ENCODE assay signal across 7 mouse cellular contexts in the genomic region with DNA sequence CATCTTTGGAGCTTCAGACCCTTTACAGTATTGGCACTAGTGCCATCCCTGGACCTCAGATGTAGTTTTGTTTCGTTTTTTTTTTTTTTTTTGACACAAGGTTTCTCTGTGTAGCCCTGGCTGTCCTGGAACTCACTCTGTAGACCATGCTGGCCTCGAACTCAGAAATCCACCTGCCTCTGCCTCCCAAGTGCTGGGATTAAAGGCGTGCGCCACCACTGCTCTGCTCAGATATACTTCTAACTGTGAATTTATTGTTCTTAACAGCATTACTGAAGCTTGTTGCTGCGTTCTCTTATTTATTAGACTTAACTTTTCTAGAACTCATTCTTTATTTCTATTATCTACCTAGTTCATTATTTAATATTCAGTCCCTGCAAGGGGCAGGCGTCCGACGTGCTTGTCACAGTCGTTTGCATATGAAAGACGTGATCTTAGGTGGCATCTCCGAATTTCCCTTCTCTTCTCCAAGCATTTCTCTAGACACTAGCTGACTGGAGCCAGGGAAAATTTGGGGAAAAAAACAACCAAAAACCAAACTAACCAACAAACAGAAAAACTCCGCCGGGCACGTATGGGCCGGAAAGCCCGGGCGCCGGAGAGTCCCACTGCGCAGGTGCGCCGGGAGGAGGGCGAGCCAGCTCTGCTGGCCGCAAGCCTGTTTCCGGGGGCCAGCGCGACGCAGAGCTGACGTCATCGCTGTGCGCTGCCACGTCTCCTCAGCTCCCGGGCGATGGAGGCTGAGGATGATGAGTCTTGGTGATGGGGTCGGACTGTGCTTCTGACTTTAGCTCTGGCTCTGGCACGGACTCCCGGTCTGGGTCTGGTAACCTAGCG. TPM values are rescaled to one million over a fixed set of nuclear protein-coding genes. Genes with fewer than 3 reads are reported as not detected.
A peak's percentile ranks its signal among the peaks of the same experiment; 100 is the strongest.
DNase-seq lines count a peak whose midpoint lies in the region; ATAC-seq lines count a peak whose summit lies in the region.

No protein-coding gene starts in this region.

- H3K4me2 ChIP-seq in limb, embryonic 11.5 days (ENCODE audit: low read depth, severe bottlenecking) = peak overlapping the region; percentile 55
- H3K4me2 ChIP-seq in midbrain, embryonic 14.5 days (ENCODE audit: low read length) = peak overlapping the region; percentile 82

- peaks cover 9% of the 10 kb centered on the region for H3K4me1 ChIP-seq in embryonic facial prominence, embryonic 10.5 days
- no peaks in the 10 kb centered on the region for H3K4me1 ChIP-seq in limb, embryonic 11.5 days (ENCODE audit: control insufficient read depth, insufficient read depth, low read length)
- H3K4me1 ChIP-seq in midbrain, embryonic 14.5 days (ENCODE audit: control insufficient read depth, insufficient read depth, low read length) = peaks cover 8% of the 10 kb centered on the region

- WGBS in embryonic facial prominence, embryonic 10.5 days = 8% methylated on average over 37 of the region's 37 CpGs
- 9% methylated on average over 37 of the region's 37 CpGs for WGBS in limb, embryonic 11.5 days
- 7% methylated on average over 37 of the region's 37 CpGs for WGBS in midbrain, embryonic 14.5 days

- DNase-seq in adrenal gland, postnatal 10 days = peak; percentile 98
- DNase-seq in embryonic facial prominence, embryonic 10.5 days (ENCODE audit: low spot score) = peak; percentile 95
- DNase-seq in heart, adult 11 months = peak; percentile 99
- DNase-seq in kidney, adult 18-20 months = peak; percentile 96
- DNase-seq in limb, embryonic 11.5 days (ENCODE audit: low spot score) = peak; percentile 97
- peak; percentile 99 for DNase-seq in midbrain, embryonic 14.5 days
- peak; percentile 88 to 93 for DNase-seq in spleen, adult 18-20 months

- H3K36me3 ChIP-seq in embryonic facial prominence, embryonic 10.5 days (replicated peaks) = peaks cover 32% of the 10 kb centered on the region
- peaks cover 2% of the 10 kb centered on the region; the same call in 1 of the 2 replicates for H3K36me3 ChIP-seq in limb, embryonic 11.5 days (ENCODE audit: control insufficient read depth, insufficient read depth, low read length)
- peaks cover 14% of the 10 kb centered on the region for H3K36me3 ChIP-seq in midbrain, embryonic 14.5 days (ENCODE audit: control insufficient read depth, insufficient read depth, low read length)

- H3K27ac ChIP-seq in embryonic facial prominence, embryonic 10.5 days (replicated peaks) = peak overlapping the region; percentile 93
- H3K27ac ChIP-seq in limb, embryonic 11.5 days (replicated peaks; ENCODE audit: low read depth, low read length) = peak overlapping the region; percentile 47; the same call in 1 of the 2 replicates
- H3K27ac ChIP-seq in midbrain, embryonic 14.5 days (replicated peaks; ENCODE audit: low read depth, low read length) = peak overlapping the region; percentile 74

- ATAC-seq in limb, embryonic 11.5 days (ENCODE audit: insufficient number of reproducible peaks, low FRiP score, low TSS enrichment, low read depth) = peak; percentile 97
- peak; percentile 96 for ATAC-seq in midbrain, embryonic 14.5 days (ENCODE audit: low FRiP score, low TSS enrichment)

- peak overlapping the region; percentile 94 for H3K4me3 ChIP-seq in embryonic facial prominence, embryonic 10.5 days
- H3K4me3 ChIP-seq in limb, embryonic 11.5 days (ENCODE audit: low read depth, low read length) = peak overlapping the region; percentile 96
- peak overlapping the region; percentile 82 for H3K4me3 ChIP-seq in midbrain, embryonic 14.5 days (replicated peaks; ENCODE audit: low read depth, low read length)

- peaks cover 19% of the 10 kb centered on the region; the same call in 1 of the 2 replicates for H3K27me3 ChIP-seq in embryonic facial prominence, embryonic 10.5 days (replicated peaks; ENCODE audit: low read depth, poor library complexity, severe bottlenecking)
- H3K27me3 ChIP-seq in limb, embryonic 11.5 days (ENCODE audit: control insufficient read depth, insufficient read depth, low read length) = no peaks in the 10 kb centered on the region
- peaks cover 5% of the 10 kb centered on the region; the same call in 1 of the 2 replicates for H3K27me3 ChIP-seq in midbrain, embryonic 14.5 days (ENCODE audit: control insufficient read depth, insufficient read depth, low read length)

- peak overlapping the region; percentile 96 for H3K9ac ChIP-seq in limb, embryonic 11.5 days (ENCODE audit: low read length)
- H3K9ac ChIP-seq in midbrain, embryonic 14.5 days (replicated peaks; ENCODE audit: low read length) = peak overlapping the region; percentile 82

- no peaks in the 10 kb centered on the region for H3K9me3 ChIP-seq in embryonic facial prominence, embryonic 10.5 days
- H3K9me3 ChIP-seq in limb, embryonic 11.5 days (ENCODE audit: control insufficient read depth, low read length) = no peaks in the 10 kb centered on the region
- H3K9me3 ChIP-seq in midbrain, embryonic 14.5 days (ENCODE audit: control insufficient read depth, low read length) = no peaks in the 10 kb centered on the region

RNA-seq across cellular contexts. Expression of a gene that starts 3.9 kb away (rescaled TPM):
- 10 to 100 TPM; 57.2 to 60.1 TPM for total RNA-seq in adrenal gland, postnatal 10 days (2021)
- 96.2 and 114 TPM in 2 replicates for polyA plus RNA-seq in embryonic facial prominence, embryonic 10.5 days (2016; fragmentation: Nextera tagmentation; extraction: Ambion mirVana)
- polyA plus RNA-seq in limb, embryonic 11.5 days (2014; fragmentation: Nextera tagmentation; extraction: Ambion mirVana) = 131 and 135 TPM in 2 replicates
- 35.6 and 38.6 TPM in 2 replicates for polyA plus RNA-seq in midbrain, embryonic 14.5 days (2014; fragmentation: Nextera tagmentation; extraction: Ambion mirVana)

RNA-seq across cellular contexts. Expression of a gene that starts 12.3 kb away (rescaled TPM):
- 10 to 100 TPM; 20.4 to 25.6 TPM for total RNA-seq in adrenal gland, postnatal 10 days (2021)
- 72.6 and 76.9 TPM in 2 replicates for polyA plus RNA-seq in embryonic facial prominence, embryonic 10.5 days (2016; fragmentation: Nextera tagmentation; extraction: Ambion mirVana)
- 72.9 and 78.9 TPM in 2 replicates for polyA plus RNA-seq in limb, embryonic 11.5 days (2014; fragmentation: Nextera tagmentation; extraction: Ambion mirVana)
- polyA plus RNA-seq in midbrain, embryonic 14.5 days (2014; fragmentation: Nextera tagmentation; extraction: Ambion mirVana) = 49.0 and 62.8 TPM in 2 replicates

RNA-seq across cellular contexts. Expression of a gene that starts 39.9 kb away (rescaled TPM):
- 10 to 100 TPM; 43.5 to 52.7 TPM for total RNA-seq in adrenal gland, postnatal 10 days (2021)
- polyA plus RNA-seq in embryonic facial prominence, embryonic 10.5 days (2016; fragmentation: Nextera tagmentation; extraction: Ambion mirVana) = 35.2 and 35.3 TPM in 2 replicates
- polyA plus RNA-seq in limb, embryonic 11.5 days (2014; fragmentation: Nextera tagmentation; extraction: Ambion mirVana) = 25.1 and 28.9 TPM in 2 replicates
- polyA plus RNA-seq in midbrain, embryonic 14.5 days (2014; fragmentation: Nextera tagmentation; extraction: Ambion mirVana) = 28.5 and 28.9 TPM in 2 replicates

Comparison
In these comparisons a context has a peak if more than half of its experiments do, and no peak if none do; other contexts are left out.
1. Peak in every context shown above with its lines: DNase-seq, ATAC-seq, H3K4me3 ChIP-seq and H3K27ac ChIP-seq.